Mouse (Mus musculus): Measurements from ENCODE around the gene Gm4871.
"Not testable (repeated sequence)": the region's sequence is repeated elsewhere in the genome, so short reads cannot be mapped to it uniquely, and the experiment has no call there.

Gm4871 gene

DNA sequence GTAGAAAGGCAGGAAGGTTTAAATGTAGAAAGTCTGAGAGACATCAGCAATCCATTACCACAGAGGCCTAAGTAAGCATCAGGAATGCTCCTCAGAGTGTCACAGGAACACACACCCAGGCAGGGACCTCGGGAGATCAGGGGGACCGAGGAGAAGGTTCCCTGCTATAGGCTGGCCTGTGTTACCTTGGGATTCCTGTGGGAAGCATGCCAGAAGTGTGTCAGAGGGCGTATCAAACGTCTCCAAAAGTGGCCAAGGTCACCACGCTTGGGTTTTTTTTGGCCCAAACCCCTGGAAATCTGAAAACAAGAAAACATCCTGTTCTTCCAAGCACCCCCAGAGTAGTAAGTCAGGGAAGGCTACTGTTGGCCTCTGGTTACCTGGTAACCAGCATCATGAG is at the start of gene Gm4871:
Gene Gm4871 (minus strand): TSS at position 364 of the 400 bp plus-strand sequence.
- not testable (repeated sequence) for DNase-seq (ENCODE audit: extremely low spot score, low spot score)

GRCm38 (mm10) chr5:145081866-145082613 is 49.5 kb upstream of the Gm4871 start:
- no peak for DNase-seq (ENCODE audit: extremely low spot score, low spot score)

DNA sequence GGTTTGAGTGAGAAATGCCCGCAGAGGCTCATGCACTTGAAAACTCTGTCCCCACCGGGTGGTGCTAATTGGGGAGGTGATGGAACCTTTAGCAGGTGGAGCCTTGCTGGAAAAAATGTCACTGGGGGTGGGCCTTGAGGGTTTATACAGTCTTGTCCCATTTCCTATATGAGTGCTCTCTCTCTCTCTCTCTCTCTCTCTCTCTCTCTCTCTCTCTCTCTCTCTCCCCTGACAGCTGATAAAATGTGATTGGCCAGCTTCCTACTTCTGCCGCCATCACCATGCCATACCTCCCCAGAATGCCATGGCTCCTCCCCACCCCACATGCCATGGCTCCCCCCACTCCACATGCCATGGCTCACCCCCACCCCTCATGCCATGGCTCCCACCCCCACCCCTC is 42.5 kb upstream of the Gm4871 start:
- no peak for DNase-seq (ENCODE audit: extremely low spot score, low spot score)

DNA sequence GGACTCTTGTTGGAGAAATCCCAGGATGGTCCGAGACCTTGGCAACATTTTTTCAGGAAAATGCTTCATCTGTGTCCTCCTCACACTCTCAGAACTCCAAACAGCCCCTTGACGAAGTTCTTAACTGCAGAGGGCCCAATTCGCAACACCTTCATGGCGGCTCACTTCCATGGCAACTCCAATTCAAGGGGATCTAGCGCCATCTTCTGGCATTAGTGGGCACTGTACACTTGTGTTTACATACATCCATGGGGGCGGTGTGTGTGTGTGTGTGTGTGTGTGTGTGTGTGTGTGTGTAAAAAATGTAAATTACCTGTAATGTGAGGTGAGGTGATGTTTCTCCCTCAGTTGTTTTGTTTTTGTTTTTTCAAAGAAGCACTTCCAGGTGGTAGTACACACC is 38.8 kb upstream of the Gm4871 start:
- no peak for DNase-seq (ENCODE audit: extremely low spot score, low spot score)

DNA sequence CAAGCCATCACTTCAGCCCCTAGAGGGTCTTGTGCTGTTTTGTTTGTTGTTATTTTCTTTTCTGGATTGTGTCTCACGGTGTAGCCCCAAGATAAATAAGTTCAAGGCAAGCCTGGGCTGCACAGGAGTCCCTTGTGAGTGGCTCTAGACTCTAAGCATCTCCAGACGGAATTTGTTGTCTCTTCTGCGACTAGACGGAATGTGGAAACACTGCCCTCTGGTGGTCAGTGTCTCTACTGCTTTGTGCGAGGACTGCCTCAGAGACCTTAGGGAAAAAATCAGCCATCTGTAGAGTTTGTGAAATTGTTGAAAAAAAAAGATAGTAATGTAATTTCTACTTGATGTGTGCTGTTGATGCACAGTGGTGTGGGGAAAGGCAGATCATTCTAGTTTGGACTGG is 37.2 kb upstream of the Gm4871 start:
- peak; percentile 71 for DNase-seq (ENCODE audit: extremely low spot score, low spot score)

DNA sequence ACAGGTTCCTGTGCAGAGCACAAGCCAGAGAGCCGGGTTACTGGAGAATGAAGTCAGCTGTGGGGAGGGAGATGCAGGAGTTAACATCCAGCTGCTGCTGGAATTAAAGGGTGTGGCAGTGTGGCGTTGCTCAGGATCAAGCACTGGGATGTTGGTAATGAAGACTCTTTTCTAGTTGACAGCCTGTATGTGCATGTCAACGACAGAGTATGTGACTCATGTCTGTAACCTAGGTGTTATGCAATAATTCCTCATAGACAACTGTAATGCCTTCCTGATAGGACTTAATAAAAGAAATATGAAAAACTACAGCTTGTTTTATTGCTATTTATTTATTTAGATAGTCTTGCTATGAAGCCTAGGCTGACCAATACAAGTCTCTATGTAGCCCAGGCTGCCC is 36.3 kb upstream of the Gm4871 start:
- no peak for DNase-seq (ENCODE audit: extremely low spot score, low spot score)

- DNase-seq (ENCODE audit: extremely low spot score, low spot score) = no peak
Measured at GRCm38 (mm10) chr5:145064765-145065340, 32.3 kb upstream of the Gm4871 start.

DNA sequence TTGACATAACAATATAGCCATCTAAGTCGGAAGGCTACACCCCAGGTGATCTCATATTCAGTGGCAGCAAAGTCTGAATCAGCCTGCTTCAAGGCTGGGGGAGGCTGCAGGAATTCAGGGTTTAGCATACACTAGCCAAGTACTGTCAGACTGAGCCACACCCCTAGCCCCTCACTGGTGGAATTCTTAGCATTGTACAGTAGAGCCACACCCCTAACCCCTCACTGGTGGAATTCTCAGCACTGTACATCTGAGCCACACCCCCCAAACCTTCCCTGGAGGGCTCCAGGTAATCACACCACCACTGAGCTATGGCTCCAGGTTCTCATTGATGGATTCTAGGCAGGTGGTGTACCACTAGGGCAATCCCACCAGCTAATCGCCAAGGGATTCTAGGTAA is 27.0 kb upstream of the Gm4871 start:
- DNase-seq (ENCODE audit: extremely low spot score, low spot score) = no peak

- DNase-seq (ENCODE audit: extremely low spot score, low spot score) = no peak
Measured at GRCm38 (mm10) chr5:145058722-145059121, 26.2 kb upstream of the Gm4871 start.

DNA sequence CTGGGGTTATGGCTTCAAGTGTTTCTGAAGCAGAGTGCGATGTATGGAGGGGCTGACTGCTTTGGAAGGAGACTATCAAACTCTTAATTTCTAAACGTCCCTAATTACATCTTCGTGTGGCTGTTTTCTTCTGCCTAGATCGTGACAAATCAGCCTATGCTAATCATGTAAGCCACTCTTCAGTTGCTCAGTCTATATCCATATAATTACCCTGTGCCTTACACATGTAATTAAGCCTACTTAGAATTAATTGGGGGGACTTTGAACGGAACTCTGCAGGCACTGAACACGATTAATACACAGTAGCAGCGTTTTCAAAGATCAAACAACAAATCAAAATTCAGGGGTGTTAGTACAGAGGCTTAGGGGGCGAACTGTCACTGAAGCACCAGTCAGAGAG is 25.4 kb upstream of the Gm4871 start:
- DNase-seq (ENCODE audit: extremely low spot score, low spot score) = no peak

GRCm38 (mm10) chr5:145054187-145054586 is 21.6 kb upstream of the Gm4871 start:
- not testable (repeated sequence) for DNase-seq (ENCODE audit: extremely low spot score, low spot score)

DNA sequence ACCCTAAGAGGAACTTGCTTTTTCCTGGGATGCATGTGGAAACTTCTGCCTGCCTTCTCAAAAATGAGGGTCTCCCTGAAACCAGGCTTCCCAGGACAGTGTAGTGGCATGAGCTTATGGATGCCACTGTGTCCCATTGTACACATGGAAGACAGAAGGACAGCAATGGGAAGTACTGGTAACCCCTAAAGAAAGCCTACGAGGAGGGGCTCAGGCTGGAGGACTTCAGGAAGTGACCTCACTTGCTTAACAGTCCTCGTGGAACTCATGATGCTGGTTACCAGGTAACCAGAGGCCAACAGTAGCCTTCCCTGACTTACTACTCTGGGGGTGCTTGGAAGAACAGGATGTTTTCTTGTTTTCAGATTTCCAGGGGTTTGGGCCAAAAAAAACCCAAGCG is 10.1 kb upstream of the Gm4871 start, which contains the start of gene 1700018F24Rik:
Gene 1700018F24Rik (plus strand): TSS at position 301 of the 400 bp plus-strand sequence.
- DNase-seq (ENCODE audit: extremely low spot score, low spot score) = not testable (repeated sequence)

GRCm38 (mm10) chr5:145041628-145042027 is 9.1 kb upstream of the Gm4871 start:
- DNase-seq (ENCODE audit: extremely low spot score, low spot score) = peak; percentile 19

- not testable (repeated sequence) for DNase-seq (ENCODE audit: extremely low spot score, low spot score)
Measured at GRCm38 (mm10) chr5:145030476-145030875, 2.1 kb downstream of the Gm4871 start.

GRCm38 (mm10) chr5:145020712-145021111 is 11.8 kb downstream of the Gm4871 start:
- DNase-seq (ENCODE audit: extremely low spot score, low spot score) = not testable (repeated sequence)

DNA sequence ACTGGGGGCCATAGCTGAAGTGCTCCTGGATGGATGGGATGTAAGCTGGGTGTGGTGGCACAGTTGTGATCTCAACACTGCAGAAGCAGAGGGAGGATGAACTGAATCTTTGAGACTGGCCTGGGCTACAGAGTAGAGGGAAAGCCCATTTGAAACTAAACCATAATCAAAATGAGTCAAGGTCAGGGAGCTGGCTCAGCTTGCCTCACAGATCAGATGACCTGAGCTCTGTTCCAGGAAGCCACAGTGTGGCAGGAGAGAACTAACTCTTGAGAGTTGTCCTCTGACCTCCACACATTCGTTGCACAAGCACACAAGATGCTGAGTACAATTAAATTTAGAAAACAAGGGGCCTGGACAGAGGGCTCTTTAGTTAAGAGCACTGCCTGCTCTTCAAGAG is 12.3 kb downstream of the Gm4871 start:
- not testable (repeated sequence) for DNase-seq (ENCODE audit: extremely low spot score, low spot score)

DNA sequence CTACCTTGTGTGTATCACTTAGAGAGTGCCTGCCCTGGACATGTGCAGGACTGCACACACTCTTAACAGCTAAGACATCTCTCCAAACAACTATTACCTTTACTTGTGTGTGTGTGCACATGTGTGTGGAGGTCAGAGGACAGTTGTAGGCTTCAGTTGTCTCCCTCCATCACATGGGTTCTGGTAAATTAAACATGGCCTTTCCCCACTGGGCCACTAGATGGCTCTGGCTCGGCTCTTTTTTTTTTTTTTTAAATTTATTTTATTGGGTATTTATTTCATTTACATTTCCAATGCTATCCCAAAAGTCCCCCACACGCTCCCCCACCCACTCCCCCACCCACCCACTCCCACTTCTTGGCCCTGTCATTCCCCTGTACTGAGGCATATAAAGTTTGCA is 15.8 kb downstream of the Gm4871 start:
- not testable (repeated sequence) for DNase-seq (ENCODE audit: extremely low spot score, low spot score)

GRCm38 (mm10) chr5:145014278-145014677 is 18.3 kb downstream of the Gm4871 start:
- DNase-seq (ENCODE audit: extremely low spot score, low spot score) = no peak

DNA sequence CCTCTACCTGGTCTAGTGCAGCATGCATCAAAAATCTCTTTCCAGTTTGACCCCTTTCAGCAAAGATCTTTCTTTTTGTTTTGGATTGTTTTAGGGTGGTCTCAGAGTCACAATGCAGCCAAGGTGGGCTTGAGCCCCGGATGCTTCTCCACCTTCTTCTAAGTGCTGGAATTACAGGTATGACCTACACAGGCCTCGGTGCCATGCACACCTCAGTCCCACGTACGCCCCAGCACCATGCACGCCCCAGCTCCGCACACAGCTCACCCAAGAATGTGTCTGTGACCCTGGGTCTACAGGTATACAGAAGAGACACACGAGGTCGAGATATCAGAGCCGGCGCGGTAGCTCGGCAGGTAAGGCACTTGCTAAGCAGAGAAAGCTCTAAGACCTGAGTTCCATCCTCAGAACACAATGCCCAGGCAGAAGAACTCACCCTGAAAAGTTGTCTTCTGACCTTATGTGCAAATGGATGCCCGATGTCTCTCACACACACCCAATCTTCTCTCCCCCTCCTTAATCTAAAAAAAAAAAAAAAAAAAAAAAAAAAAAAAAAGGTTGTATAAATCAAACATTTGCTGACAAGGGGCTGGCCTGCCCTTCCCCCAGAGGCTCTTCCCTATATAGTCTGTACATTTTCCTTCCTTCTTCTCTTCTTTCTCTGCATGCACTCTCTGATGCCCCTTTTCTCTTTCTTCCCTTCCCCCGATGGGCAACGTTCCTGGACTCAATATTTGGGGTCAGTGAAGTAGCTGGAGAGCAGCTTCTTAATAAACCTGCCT is 23.5 kb downstream of the Gm4871 start:
- no peak for DNase-seq (ENCODE audit: extremely low spot score, low spot score)

DNA sequence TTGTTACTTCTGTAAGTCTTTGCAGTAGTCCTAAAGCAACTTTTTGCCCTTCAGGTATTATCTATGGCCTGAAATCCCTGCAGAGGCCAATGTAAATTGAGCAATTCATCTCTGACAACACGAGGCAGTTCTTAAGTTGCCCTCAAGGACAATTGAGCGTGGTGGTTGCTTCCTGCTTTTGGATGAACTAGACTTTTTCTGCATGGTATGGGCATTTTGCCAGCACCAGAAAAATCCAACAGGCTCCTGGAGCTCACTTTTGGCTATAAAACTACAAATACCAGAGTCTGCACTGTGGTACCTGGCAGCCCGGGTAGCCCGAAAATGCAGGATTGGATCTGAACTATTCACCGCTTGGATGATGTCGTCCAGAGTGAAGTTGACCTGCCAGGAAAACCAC is 27.0 kb downstream of the Gm4871 start:
- DNase-seq (ENCODE audit: extremely low spot score, low spot score) = no peak

DNA sequence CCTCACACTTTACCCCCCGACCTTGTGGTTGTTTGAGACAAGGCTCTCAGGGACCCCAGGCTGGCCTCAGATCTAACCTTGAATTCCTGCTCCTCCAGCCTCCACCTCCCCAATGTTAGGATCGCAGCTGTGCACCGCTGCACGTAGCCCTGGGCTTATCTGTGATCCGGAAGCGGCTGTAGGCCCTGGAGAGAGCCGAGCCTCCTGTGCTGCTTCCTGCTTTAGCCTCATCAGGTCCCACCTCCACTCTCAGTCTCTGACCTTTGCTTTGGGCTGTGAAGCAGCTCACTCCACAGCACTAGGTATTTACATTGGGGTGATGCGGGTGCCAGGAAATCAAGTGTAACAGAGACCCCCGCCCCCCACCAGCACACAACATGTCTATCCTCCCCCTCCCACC is 28.1 kb downstream of the Gm4871 start:
- DNase-seq (ENCODE audit: extremely low spot score, low spot score) = no peak

GRCm38 (mm10) chr5:145003362-145003761 is 29.2 kb downstream of the Gm4871 start:
- no peak for DNase-seq (ENCODE audit: extremely low spot score, low spot score)

Measured in neural tube, embryonic 10.5 days (tissue).